Mouse (Mus musculus) midbrain, embryonic 16.5 days (tissue): ENCODE measurements at regions not wholly inside any gene's neighbourhood (a gene's known extent, or its start where the extent isn't known, plus 50 kb on each side); places are given as distances from the start of the nearest gene placed in this dataset.

Experiments
- ATAC-seq: fragments of 200-750 bp; cut with Nextera tagmentation; 2 replicates; pipeline ENCODE4 v1.8.0; 2017; ENCODE audit warnings: moderate TSS enrichment
- H3K27ac ChIP-seq: fragments of 300-500 bp; sonication (generic); 2 replicates; pipeline ENCODE4 v1.5.1; 2014; ENCODE audit warnings: mild to moderate bottlenecking, low read length, mixed read lengths
- H3K27me3 ChIP-seq: fragments of 300-500 bp; sonication (generic); 2 replicates; pipeline ENCODE4 v1.6.1; 2014; ENCODE audit warnings: low read depth, low read length, mixed read lengths; ENCODE audit not compliant: control insufficient read depth, insufficient read depth
- H3K36me3 ChIP-seq: fragments of 300-500 bp; sonication (generic); 2 replicates; pipeline ENCODE4 v1.6.1; 2014; ENCODE audit warnings: mild to moderate bottlenecking, low read length, moderate library complexity, mixed read lengths; ENCODE audit not compliant: control insufficient read depth, insufficient read depth
- H3K4me1 ChIP-seq: fragments of 300-500 bp; sonication (generic); 2 replicates; pipeline ENCODE4 v1.6.1; 2014; ENCODE audit warnings: mild to moderate bottlenecking, low read length, mixed read lengths; ENCODE audit not compliant: control insufficient read depth, insufficient read depth
- H3K4me2 ChIP-seq: fragments of 300-500 bp; sonication (generic); 2 replicates; pipeline ENCODE4 v1.6.1; 2014; ENCODE audit warnings: mild to moderate bottlenecking, low read length, mixed read lengths
- H3K4me3 ChIP-seq: fragments of 300-500 bp; sonication (generic); 2 replicates; pipeline ENCODE4 v1.5.1; 2014; ENCODE audit warnings: low read depth, mild to moderate bottlenecking, low read length, moderate library complexity, mixed read lengths
- H3K9ac ChIP-seq: fragments of 300-500 bp; sonication (generic); 2 replicates; pipeline ENCODE4 v1.6.1; 2014; ENCODE audit warnings: low read depth, low read length, mixed read lengths
- H3K9me3 ChIP-seq: fragments of 300-500 bp; sonication (generic); replicated peaks from 2 replicates; pipeline ENCODE4 v1.6.1; 2014; ENCODE audit warnings: mild to moderate bottlenecking, low read length, mixed read lengths; ENCODE audit not compliant: control insufficient read depth, poor library complexity, severe bottlenecking
- WGBS: fragments of 180-500 bp; shearing (Covaris S2); extraction: QIAGEN DNeasy Blood & Tissue Kit; methylation state at CpG from one replicate; pipeline ENCODE4 v1.1.7; 2014; 5-methylcytosine and 5-hydroxymethylcytosine counted together

- no peaks in the 10 kb centered on the region for H3K27me3 ChIP-seq
- no peaks in the 10 kb centered on the region for H3K4me1 ChIP-seq
- H3K9ac ChIP-seq = no peak overlapping the region
- no peaks in the 10 kb centered on the region for H3K36me3 ChIP-seq
- no peak overlapping the region for H3K27ac ChIP-seq
- ATAC-seq = no peak
- no peaks in the 10 kb centered on the region for H3K9me3 ChIP-seq
- H3K4me2 ChIP-seq = no peak overlapping the region
- 65% methylated on average over 5 of the region's 5 CpGs for WGBS
- H3K4me3 ChIP-seq = no peak overlapping the region
These were observed 380.9 kb upstream of the Cblb start for GRCm38 (mm10) chr16:51650100-51650499.

GRCm38 (mm10) chr16:51650683-51651082 is 380.3 kb upstream of the Cblb start:
- Histone ChIP-seq H3K9me3 (no peaks in the 10 kb centered on the region), H3K4me2 (no peak overlapping the region), H3K4me3 (no peak overlapping the region), H3K27me3 (no peaks in the 10 kb centered on the region), H3K27ac (no peak overlapping the region), H3K9ac (no peak overlapping the region), H3K4me1 (no peaks in the 10 kb centered on the region), H3K36me3 (no peaks in the 10 kb centered on the region)
- WGBS = 92% methylated on average over 5 of the region's 5 CpGs
- no peak for ATAC-seq

GRCm38 (mm10) chr16:51661693-51662092 is 369.3 kb upstream of the Cblb start:
- Histone ChIP-seq H3K27me3 (no peaks in the 10 kb centered on the region), H3K4me3 (no peak overlapping the region), H3K9me3 (no peaks in the 10 kb centered on the region), H3K9ac (no peak overlapping the region), H3K36me3 (no peaks in the 10 kb centered on the region), H3K4me1 (no peaks in the 10 kb centered on the region), H3K27ac (no peak overlapping the region), H3K4me2 (no peak overlapping the region)
- 91% methylated on average over 1 of the region's 1 CpGs for WGBS
- no peak for ATAC-seq

- Histone ChIP-seq H3K27ac (no peak overlapping the region), H3K4me3 (no peak overlapping the region), H3K9me3 (no peaks in the 10 kb centered on the region), H3K27me3 (no peaks in the 10 kb centered on the region), H3K4me1 (no peaks in the 10 kb centered on the region), H3K36me3 (no peaks in the 10 kb centered on the region), H3K9ac (no peak overlapping the region), H3K4me2 (no peak overlapping the region)
- no peak for ATAC-seq
- 22% methylated on average over 2 of the region's 2 CpGs for WGBS
These were observed 366.7 kb upstream of the Cblb start for GRCm38 (mm10) chr16:51664325-51664724.

- no peak for ATAC-seq
- Histone ChIP-seq H3K9me3 (no peaks in the 10 kb centered on the region), H3K36me3 (no peaks in the 10 kb centered on the region), H3K4me1 (no peaks in the 10 kb centered on the region), H3K9ac (no peak overlapping the region), H3K27me3 (no peaks in the 10 kb centered on the region), H3K4me2 (no peak overlapping the region), H3K27ac (no peak overlapping the region), H3K4me3 (no peak overlapping the region)
- 97% methylated on average over 3 of the region's 3 CpGs for WGBS
These were observed 355.9 kb upstream of the Cblb start for GRCm38 (mm10) chr16:51675101-51675500.

- no peak overlapping the region for H3K9ac ChIP-seq
- no peaks in the 10 kb centered on the region for H3K27me3 ChIP-seq
- H3K27ac ChIP-seq = no peak overlapping the region
- H3K4me2 ChIP-seq = no peak overlapping the region
- no peaks in the 10 kb centered on the region for H3K36me3 ChIP-seq
- H3K4me3 ChIP-seq = no peak overlapping the region
- no peak for ATAC-seq
- no peaks in the 10 kb centered on the region for H3K4me1 ChIP-seq
- no peaks in the 10 kb centered on the region for H3K9me3 ChIP-seq
- 73% methylated on average over 4 of the region's 4 CpGs for WGBS
These were observed 355.0 kb upstream of the Cblb start for GRCm38 (mm10) chr16:51675988-51676387.

GRCm38 (mm10) chr16:51690861-51691260 is 340.2 kb upstream of the Cblb start:
- no peak overlapping the region for H3K4me3 ChIP-seq
- no peak overlapping the region for H3K4me2 ChIP-seq
- 94% methylated on average over 3 of the region's 3 CpGs for WGBS
- no peak overlapping the region for H3K27ac ChIP-seq
- H3K4me1 ChIP-seq = no peaks in the 10 kb centered on the region
- no peak overlapping the region for H3K9ac ChIP-seq
- H3K27me3 ChIP-seq = no peaks in the 10 kb centered on the region
- H3K9me3 ChIP-seq = no peaks in the 10 kb centered on the region
- H3K36me3 ChIP-seq = no peaks in the 10 kb centered on the region
- ATAC-seq = no peak

GRCm38 (mm10) chr16:51705026-51705425 is 326.0 kb upstream of the Cblb start:
- H3K27me3 ChIP-seq = no peaks in the 10 kb centered on the region
- H3K36me3 ChIP-seq = no peaks in the 10 kb centered on the region
- no peaks in the 10 kb centered on the region for H3K9me3 ChIP-seq
- no peak overlapping the region for H3K27ac ChIP-seq
- no peak overlapping the region for H3K9ac ChIP-seq
- no peak overlapping the region for H3K4me2 ChIP-seq
- WGBS = 89% methylated on average over 2 of the region's 2 CpGs
- no peak overlapping the region for H3K4me3 ChIP-seq
- no peaks in the 10 kb centered on the region for H3K4me1 ChIP-seq
- ATAC-seq = no peak

DNA sequence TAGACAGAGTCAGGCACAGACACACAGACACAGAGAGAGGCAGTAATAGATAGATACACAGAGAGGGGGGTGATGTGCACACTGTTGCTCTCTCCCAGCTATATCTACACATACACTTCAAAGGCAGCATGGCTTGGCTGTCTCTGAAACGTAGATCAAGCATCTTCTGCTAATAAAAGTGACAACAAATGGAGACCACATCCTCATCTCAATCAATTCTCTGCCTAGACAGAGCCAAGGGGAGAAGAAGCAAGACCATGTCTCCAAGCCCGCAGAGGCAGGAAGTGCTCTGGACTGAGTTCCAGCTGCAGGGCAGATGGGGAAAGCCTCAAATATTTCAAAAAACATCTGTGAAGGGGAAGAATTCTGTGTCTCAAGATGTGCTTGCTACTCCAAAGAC is 312.3 kb upstream of the Cblb start:
- Histone ChIP-seq H3K4me3 (no peak overlapping the region), H3K27ac (no peak overlapping the region), H3K9me3 (no peaks in the 10 kb centered on the region), H3K27me3 (no peaks in the 10 kb centered on the region), H3K9ac (no peak overlapping the region), H3K36me3 (no peaks in the 10 kb centered on the region), H3K4me1 (no peaks in the 10 kb centered on the region), H3K4me2 (no peak overlapping the region)
- WGBS = 85% methylated on average over 2 of the region's 2 CpGs
- ATAC-seq = no peak

GRCm38 (mm10) chr16:51719637-51720036 is 311.4 kb upstream of the Cblb start:
- no peaks in the 10 kb centered on the region for H3K27me3 ChIP-seq
- 59% methylated on average over 2 of the region's 2 CpGs for WGBS
- no peaks in the 10 kb centered on the region for H3K9me3 ChIP-seq
- no peak overlapping the region for H3K4me2 ChIP-seq
- ATAC-seq = no peak
- no peaks in the 10 kb centered on the region for H3K4me1 ChIP-seq
- no peak overlapping the region for H3K9ac ChIP-seq
- H3K27ac ChIP-seq = no peak overlapping the region
- no peak overlapping the region for H3K4me3 ChIP-seq
- no peaks in the 10 kb centered on the region for H3K36me3 ChIP-seq
